Mouse (Mus musculus) cerebellum, adult 2 months (tissue): ENCODE measurements at regions not wholly inside any gene's neighbourhood (a gene's known extent, or its start where the extent isn't known, plus 50 kb on each side); places are given as distances from the start of the nearest gene placed in this dataset.

Experiments used
- CTCF ChIP-seq: fragments of 200-500 bp; IDR thresholded peaks from 2 replicates; pipeline ENCODE4 v1.5.1; 2011; ENCODE audit warnings: low read depth, mild to moderate bottlenecking, control low read depth, low read length, moderate library complexity, borderline replicate concordance; ENCODE audit not compliant: insufficient read depth
- POLR2A ChIP-seq: fragments of 200-500 bp; IDR thresholded peaks from 2 replicates; pipeline ENCODE4 v1.6.1; 2011; ENCODE audit warnings: low read length, control low read depth, borderline replicate concordance; ENCODE audit not compliant: insufficient read depth

GRCm38 (mm10) chr3:102270779-102271178, 66.3 kb upstream of the Vangl1 start:
- TF ChIP-seq CTCF, result no peak
- no peak for TF ChIP-seq POLR2A
